In the genomic region with DNA sequence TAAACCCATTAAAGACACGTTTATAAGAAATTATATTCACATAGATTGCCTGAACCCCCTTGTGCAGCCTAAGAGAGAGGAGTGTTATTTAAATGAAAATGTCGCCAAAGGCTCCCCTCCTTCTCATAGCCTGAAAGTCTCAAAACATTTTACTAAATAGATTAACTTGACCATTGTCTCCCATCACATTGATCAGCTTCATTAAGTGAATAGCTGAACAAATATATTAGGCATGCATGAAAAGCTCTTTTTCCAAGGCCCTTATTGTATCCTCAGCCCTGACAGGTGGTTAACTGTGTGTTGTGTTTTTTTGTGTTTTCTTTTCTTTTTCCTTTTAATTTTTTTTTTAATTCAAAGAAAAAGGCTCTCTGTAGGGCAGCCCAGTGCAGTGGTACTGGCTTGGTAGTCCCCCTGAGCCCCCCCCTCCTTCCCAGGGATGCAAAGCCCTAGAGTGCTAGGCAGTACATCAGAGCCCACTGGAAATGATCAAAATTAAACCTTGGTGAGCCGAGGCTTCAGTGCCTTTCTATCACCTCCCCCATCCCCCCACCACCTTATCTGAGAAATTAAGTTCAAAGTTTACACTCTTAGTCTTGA, we compare ENCODE assay signal across 30 mouse cellular contexts. TPM values are rescaled to one million over a fixed set of nuclear protein-coding genes. Genes with fewer than 3 reads are reported as not detected.
A peak's percentile ranks its signal among the peaks of the same experiment; 100 is the strongest.
DNase-seq lines count a peak whose midpoint lies in the region; ATAC-seq and TF ChIP-seq lines count a peak whose summit lies in the region.
"Had no signal": no experiment of that assay in that cellular context is flagged by ENCODE, and none has a peak within 500 bp of the region (broad histone marks: within the 10 kb centered on the region; RNA-seq: fewer than 3 reads in every experiment).

No protein-coding gene starts in this region.

- 5% methylated on average over 3 of the region's 3 CpGs for WGBS in forebrain, embryonic 11.5 days
- 9% methylated on average over 3 of the region's 3 CpGs for WGBS in forebrain, embryonic 10.5 days
- WGBS in forebrain, embryonic 16.5 days = 4% methylated on average over 3 of the region's 3 CpGs
- 16% methylated on average over 3 of the region's 3 CpGs for WGBS in midbrain, embryonic 15.5 days

- H3K4me2 ChIP-seq in forebrain, embryonic 11.5 days (ENCODE audit: low read depth, low read length, severe bottlenecking) = no peak overlapping the region
- H3K4me2 ChIP-seq in forebrain, embryonic 16.5 days (ENCODE audit: low read length) = no peak overlapping the region
- H3K4me2 ChIP-seq in midbrain, embryonic 15.5 days = no peak overlapping the region
- H3K4me2 ChIP-seq: heart, embryonic 15.5 days; hindbrain, embryonic 15.5 days; liver, embryonic 15.5 days; lung, embryonic 14.5 days; neural tube, embryonic 13.5 days; stomach, embryonic 15.5 days had no signal

- DNase-seq in forebrain, embryonic 11.5 days (ENCODE audit: low spot score) = no peak
- DNase-seq in forebrain, embryonic 10.5 days (ENCODE audit: extremely low spot score, low spot score) = no peak
- peak; percentile 82 for DNase-seq in brain, embryonic 14.5 days (ENCODE audit: low read depth)
- no peak for DNase-seq in liver
- no peak for DNase-seq in right cerebral cortex, postnatal 4 days
- DNase-seq: adrenal gland, adult 8-10 months; cerebellum, adult 8-10 months; cerebellum, postnatal 36 days; gastrocnemius, postnatal 14 days; kidney, adult 11 months; kidney, postnatal 14 days; layer of hippocampus, adult 9-11 months; lung, embryonic 14.5 days; lung, postnatal 14 days; right cerebral cortex, postnatal 14 days had no signal

- TF ChIP-seq CTCF in brain, embryonic 14.5 days (IDR thresholded peaks at IDR 0.05; ENCODE audit: borderline replicate concordance, extremely low read depth, insufficient read depth, insufficient read length) = no peak

- no peaks in the 10 kb centered on the region for H3K36me3 ChIP-seq in forebrain, embryonic 11.5 days (ENCODE audit: control insufficient read depth, insufficient read depth, low read length)
- no peaks in the 10 kb centered on the region for H3K36me3 ChIP-seq in forebrain, embryonic 10.5 days (replicated peaks)
- H3K36me3 ChIP-seq in forebrain, embryonic 16.5 days (ENCODE audit: control insufficient read depth, insufficient read depth) = no peaks in the 10 kb centered on the region
- H3K36me3 ChIP-seq in midbrain, embryonic 15.5 days (replicated peaks) = no peaks in the 10 kb centered on the region
- H3K36me3 ChIP-seq: G1E; heart, embryonic 10.5 days; heart, embryonic 15.5 days; hindbrain, embryonic 15.5 days; liver, embryonic 15.5 days; neural tube, embryonic 13.5 days; stomach, embryonic 15.5 days had no signal

- peak; percentile 59 for ATAC-seq in forebrain, embryonic 11.5 days (replicated peaks; ENCODE audit: low FRiP score)
- peak; percentile 53 for ATAC-seq in forebrain, embryonic 16.5 days
- ATAC-seq in midbrain, embryonic 15.5 days (replicated peaks) = 0 out of 2 replicates have a peak, but pooled peaks have one; percentile 34
- ATAC-seq: inflammation-experienced regulatory T-cells, adult 6 months had no signal

- H3K27me3 ChIP-seq in forebrain, embryonic 11.5 days (ENCODE audit: control insufficient read depth, insufficient read depth, low read length) = peaks cover 62% of the 10 kb centered on the region
- peaks cover 100% of the 10 kb centered on the region for H3K27me3 ChIP-seq in forebrain, embryonic 10.5 days (ENCODE audit: poor library complexity, severe bottlenecking)
- H3K27me3 ChIP-seq in forebrain, embryonic 16.5 days (replicated peaks; ENCODE audit: control insufficient read depth, insufficient read depth, low read length) = peaks cover 64% of the 10 kb centered on the region
- H3K27me3 ChIP-seq in midbrain, embryonic 15.5 days (replicated peaks) = peaks cover 56% of the 10 kb centered on the region

- H3K9me3 ChIP-seq in forebrain, embryonic 11.5 days (ENCODE audit: control insufficient read depth, low read length) = no peaks in the 10 kb centered on the region
- peaks cover 4% of the 10 kb centered on the region for H3K9me3 ChIP-seq in forebrain, embryonic 10.5 days
- no peaks in the 10 kb centered on the region; the same call in 1 of the 2 replicates for H3K9me3 ChIP-seq in forebrain, embryonic 16.5 days (ENCODE audit: control insufficient read depth, low read length)
- no peaks in the 10 kb centered on the region for H3K9me3 ChIP-seq in midbrain, embryonic 15.5 days
- H3K9me3 ChIP-seq: heart, embryonic 10.5 days; heart, embryonic 15.5 days; hindbrain, embryonic 15.5 days; liver, embryonic 15.5 days; stomach, embryonic 15.5 days had no signal

- H3K9ac ChIP-seq in forebrain, embryonic 11.5 days (ENCODE audit: low read length) = no peak overlapping the region
- H3K9ac ChIP-seq in forebrain, embryonic 16.5 days (replicated peaks; ENCODE audit: low read depth, low read length) = no peak overlapping the region
- H3K9ac ChIP-seq in midbrain, embryonic 15.5 days = no peak overlapping the region
- H3K9ac ChIP-seq: heart, embryonic 15.5 days; hindbrain, embryonic 15.5 days; liver, embryonic 15.5 days; lung, embryonic 14.5 days; neural tube, embryonic 13.5 days; stomach, embryonic 15.5 days had no signal

- no peak overlapping the region for H3K4me3 ChIP-seq in forebrain, embryonic 11.5 days (ENCODE audit: low read depth, low read length)
- no peak overlapping the region for H3K4me3 ChIP-seq in forebrain, embryonic 10.5 days
- no peak overlapping the region for H3K4me3 ChIP-seq in forebrain, embryonic 16.5 days (replicated peaks; ENCODE audit: low read length)
- H3K4me3 ChIP-seq in midbrain, embryonic 15.5 days = no peak overlapping the region
- H3K4me3 ChIP-seq: erythroblast, embryonic 14.5 days; heart, embryonic 10.5 days; heart, embryonic 15.5 days; hindbrain, embryonic 15.5 days; liver, embryonic 15.5 days; myocyte; neural tube, embryonic 13.5 days; stomach, embryonic 15.5 days had no signal

- TF ChIP-seq POLR2A in brain, embryonic 14.5 days (IDR thresholded peaks at IDR 0.05; ENCODE audit: borderline replicate concordance, extremely low read depth, insufficient read depth, insufficient read length, poor library complexity, severe bottlenecking) = no peak

- H3K4me1 ChIP-seq in forebrain, embryonic 11.5 days (replicated peaks; ENCODE audit: control insufficient read depth, insufficient read depth, low read length) = peaks cover 29% of the 10 kb centered on the region
- H3K4me1 ChIP-seq in forebrain, embryonic 10.5 days = peaks cover 66% of the 10 kb centered on the region
- H3K4me1 ChIP-seq in forebrain, embryonic 16.5 days (replicated peaks; ENCODE audit: control insufficient read depth, insufficient read depth, low read length) = peaks cover 7% of the 10 kb centered on the region
- 0 out of 2 replicates have a peak, but pooled peaks cover 9% of the 10 kb centered on the region for H3K4me1 ChIP-seq in midbrain, embryonic 15.5 days
- H3K4me1 ChIP-seq: hindbrain, embryonic 15.5 days; liver, embryonic 15.5 days; neural tube, embryonic 13.5 days; stomach, embryonic 15.5 days had no signal

- no peak overlapping the region for H3K27ac ChIP-seq in forebrain, embryonic 11.5 days (ENCODE audit: low read depth, low read length)
- H3K27ac ChIP-seq in forebrain, embryonic 10.5 days = no peak overlapping the region
- no peak overlapping the region for H3K27ac ChIP-seq in forebrain, embryonic 16.5 days (ENCODE audit: low read length)
- H3K27ac ChIP-seq in midbrain, embryonic 15.5 days = no peak overlapping the region
- H3K27ac ChIP-seq: heart, embryonic 10.5 days; heart, embryonic 15.5 days; hindbrain, embryonic 15.5 days; liver, embryonic 15.5 days; neural tube, embryonic 13.5 days; stomach, embryonic 15.5 days had no signal

RNA-seq across cellular contexts. Expression of a gene that starts 4.2 kb away (rescaled TPM):
- 31.0 and 33.3 TPM in 2 replicates for polyA plus RNA-seq in forebrain, embryonic 11.5 days (2014; fragmentation: Nextera tagmentation; extraction: Ambion mirVana)
- 14.1 and 15.2 TPM in 2 replicates for polyA plus RNA-seq in forebrain, embryonic 10.5 days (2016; fragmentation: Nextera tagmentation; extraction: Ambion mirVana)
- polyA plus RNA-seq in brain, embryonic 14.5 days (2012; rRNA removed) = 9.6 and 14.1 TPM in 2 replicates
- 0.54 and 0.83 TPM in 2 replicates for polyA plus RNA-seq in forebrain, embryonic 16.5 days (2015; fragmentation: Nextera tagmentation; extraction: Ambion mirVana)
- 23.2 and 31.7 TPM in 2 replicates for polyA plus RNA-seq in midbrain, embryonic 15.5 days (2015; fragmentation: Nextera tagmentation; extraction: Ambion mirVana)
- polyA plus RNA-seq: erythroblast, embryonic 14.5 days; G1E; heart, embryonic 15.5 days; inflammation-experienced regulatory T-cells, adult 6 months; kidney, embryonic 14.5 days; limb, embryonic 11.5 days; liver, adult 2 months; lung, embryonic 14.5 days; myocyte had no signal
